Mouse (Mus musculus): ENCODE measurements around the gene Fancc. TPM values are rescaled to one million over a fixed set of nuclear protein-coding genes. Genes with fewer than 3 reads are reported as not detected.

The Fancc gene
- polyA plus RNA-seq, 1 experiment from 2014 or later: 23.7 TPM

- WGBS: 88% methylated on average over 9 of the region's 9 CpGs
- ATAC-seq (ENCODE audit: low FRiP score) (no peak), DNase-seq (ENCODE audit: low spot score, missing footprints) (no peak)
- no peaks in the 10 kb centered on the region for H3K27me3 ChIP-seq (ENCODE audit: control insufficient read depth, insufficient read depth, low read length)
- no peaks in the 10 kb centered on the region for H3K9me3 ChIP-seq (ENCODE audit: control insufficient read depth, low read length)
- H3K4me2 ChIP-seq: no peak overlapping the region
- no peaks in the 10 kb centered on the region for H3K36me3 ChIP-seq (ENCODE audit: control insufficient read depth, insufficient read depth, low read length)
- no peak overlapping the region for H3K4me3 ChIP-seq (ENCODE audit: low read depth, low read length)
- H3K9ac ChIP-seq (ENCODE audit: low read length): no peak overlapping the region
- 0 out of 2 replicates have a peak, but pooled peaks cover 2% of the 10 kb centered on the region for H3K4me1 ChIP-seq (ENCODE audit: control insufficient read depth, insufficient read depth, low read length)
- H3K27ac ChIP-seq (ENCODE audit: low read depth, low read length): no peak overlapping the region
These were observed 251.9 kb downstream of the Fancc start for GRCm38 (mm10) chr13:63245218-63245617.

GRCm38 (mm10) chr13:63244425-63244824, 252.7 kb downstream of the Fancc start:
- WGBS: 72% methylated on average over 3 of the region's 3 CpGs
- no peak overlapping the region for H3K27ac ChIP-seq (ENCODE audit: low read depth, low read length)
- no peaks in the 10 kb centered on the region for H3K27me3 ChIP-seq (ENCODE audit: control insufficient read depth, insufficient read depth, low read length)
- no peak overlapping the region for H3K9ac ChIP-seq (ENCODE audit: low read length)
- ATAC-seq (ENCODE audit: low FRiP score) (no peak), DNase-seq (ENCODE audit: low spot score, missing footprints) (no peak)
- no peak overlapping the region for H3K4me3 ChIP-seq (ENCODE audit: low read depth, low read length)
- no peaks in the 10 kb centered on the region for H3K36me3 ChIP-seq (ENCODE audit: control insufficient read depth, insufficient read depth, low read length)
- H3K9me3 ChIP-seq (ENCODE audit: control insufficient read depth, low read length): no peaks in the 10 kb centered on the region
- H3K4me1 ChIP-seq (ENCODE audit: control insufficient read depth, insufficient read depth, low read length): 0 out of 2 replicates have a peak, but pooled peaks cover 2% of the 10 kb centered on the region
- no peak overlapping the region for H3K4me2 ChIP-seq

GRCm38 (mm10) chr13:63243586-63243985, 253.5 kb downstream of the Fancc start:
- no peaks in the 10 kb centered on the region for H3K9me3 ChIP-seq (ENCODE audit: control insufficient read depth, low read length)
- DNase-seq (ENCODE audit: low spot score, missing footprints): no peak
- 84% methylated on average over 5 of the region's 5 CpGs for WGBS
- H3K4me3 ChIP-seq (ENCODE audit: low read depth, low read length): no peak overlapping the region
- H3K27me3 ChIP-seq (ENCODE audit: control insufficient read depth, insufficient read depth, low read length): no peaks in the 10 kb centered on the region
- H3K27ac ChIP-seq (ENCODE audit: low read depth, low read length): no peak overlapping the region
- 0 out of 2 replicates have a peak, but pooled peaks cover 2% of the 10 kb centered on the region for H3K4me1 ChIP-seq (ENCODE audit: control insufficient read depth, insufficient read depth, low read length)
- no peaks in the 10 kb centered on the region for H3K36me3 ChIP-seq (ENCODE audit: control insufficient read depth, insufficient read depth, low read length)
- H3K4me2 ChIP-seq: no peak overlapping the region
- ATAC-seq (ENCODE audit: low FRiP score): no peak
- H3K9ac ChIP-seq (ENCODE audit: low read length): no peak overlapping the region

- Histone ChIP-seq H3K4me2 (no peak overlapping the region), H3K4me1 (ENCODE audit: control insufficient read depth, insufficient read depth, low read length) (0 out of 2 replicates have a peak, but pooled peaks cover 2% of the 10 kb centered on the region), H3K27me3 (ENCODE audit: control insufficient read depth, insufficient read depth, low read length) (no peaks in the 10 kb centered on the region), H3K9me3 (ENCODE audit: control insufficient read depth, low read length) (no peaks in the 10 kb centered on the region), H3K9ac (ENCODE audit: low read length) (no peak overlapping the region), H3K4me3 (ENCODE audit: low read depth, low read length) (no peak overlapping the region), H3K27ac (ENCODE audit: low read depth, low read length) (no peak overlapping the region), H3K36me3 (ENCODE audit: control insufficient read depth, insufficient read depth, low read length) (no peaks in the 10 kb centered on the region)
- DNase-seq (ENCODE audit: low spot score, missing footprints) (no peak), ATAC-seq (ENCODE audit: low FRiP score) (no peak)
- WGBS: 82% methylated on average over 10 of the region's 10 CpGs
These were observed 254.5 kb downstream of the Fancc start for GRCm38 (mm10) chr13:63242401-63243192.

GRCm38 (mm10) chr13:63241665-63242064, 255.4 kb downstream of the Fancc start:
- no peak for ATAC-seq (ENCODE audit: low FRiP score)
- no peaks in the 10 kb centered on the region for H3K36me3 ChIP-seq (ENCODE audit: control insufficient read depth, insufficient read depth, low read length)
- H3K27ac ChIP-seq (ENCODE audit: low read depth, low read length): no peak overlapping the region
- 89% methylated on average over 3 of the region's 3 CpGs for WGBS
- no peaks in the 10 kb centered on the region for H3K9me3 ChIP-seq (ENCODE audit: control insufficient read depth, low read length)
- DNase-seq (ENCODE audit: low spot score, missing footprints): no peak
- H3K4me3 ChIP-seq (ENCODE audit: low read depth, low read length): no peak overlapping the region
- 0 out of 2 replicates have a peak, but pooled peaks cover 2% of the 10 kb centered on the region for H3K4me1 ChIP-seq (ENCODE audit: control insufficient read depth, insufficient read depth, low read length)
- H3K27me3 ChIP-seq (ENCODE audit: control insufficient read depth, insufficient read depth, low read length): no peaks in the 10 kb centered on the region
- no peak overlapping the region for H3K4me2 ChIP-seq
- H3K9ac ChIP-seq (ENCODE audit: low read length): no peak overlapping the region

GRCm38 (mm10) chr13:63240835-63241234, 256.2 kb downstream of the Fancc start:
- ATAC-seq (ENCODE audit: low FRiP score): no peak
- H3K27me3 ChIP-seq (ENCODE audit: control insufficient read depth, insufficient read depth, low read length): no peaks in the 10 kb centered on the region
- H3K4me3 ChIP-seq (ENCODE audit: low read depth, low read length): no peak overlapping the region
- H3K36me3 ChIP-seq (ENCODE audit: control insufficient read depth, insufficient read depth, low read length): no peaks in the 10 kb centered on the region
- WGBS: 67% methylated on average over 5 of the region's 5 CpGs
- 0 out of 2 replicates have a peak, but pooled peaks cover 2% of the 10 kb centered on the region for H3K4me1 ChIP-seq (ENCODE audit: control insufficient read depth, insufficient read depth, low read length)
- 0 out of 2 replicates have a peak overlapping the region, but pooled peaks have one; percentile 28 for H3K9ac ChIP-seq (ENCODE audit: low read length)
- DNase-seq (ENCODE audit: low spot score, missing footprints): peak; percentile 86
- peak overlapping the region; percentile 93 for H3K4me2 ChIP-seq
- H3K27ac ChIP-seq (ENCODE audit: low read depth, low read length): no peak overlapping the region
- no peaks in the 10 kb centered on the region for H3K9me3 ChIP-seq (ENCODE audit: control insufficient read depth, low read length)

- peak overlapping the region; percentile 93 for H3K4me2 ChIP-seq
- H3K4me1 ChIP-seq (ENCODE audit: control insufficient read depth, insufficient read depth, low read length): 0 out of 2 replicates have a peak, but pooled peaks cover 2% of the 10 kb centered on the region
- no peaks in the 10 kb centered on the region for H3K36me3 ChIP-seq (ENCODE audit: control insufficient read depth, insufficient read depth, low read length)
- no peaks in the 10 kb centered on the region for H3K9me3 ChIP-seq (ENCODE audit: control insufficient read depth, low read length)
- ATAC-seq (ENCODE audit: low FRiP score) (peak; percentile 87), DNase-seq (ENCODE audit: low spot score, missing footprints) (peak; percentile 97)
- WGBS: under 1% methylated on average over 51 of the region's 51 CpGs
- peak overlapping the region; percentile 15; the same call in 1 of the 2 replicates for H3K27ac ChIP-seq (ENCODE audit: low read depth, low read length)
- peak overlapping the region; percentile 61 for H3K4me3 ChIP-seq (ENCODE audit: low read depth, low read length)
- peak overlapping the region; percentile 80 for H3K9ac ChIP-seq (ENCODE audit: low read length)
- no peaks in the 10 kb centered on the region for H3K27me3 ChIP-seq (ENCODE audit: control insufficient read depth, insufficient read depth, low read length)
These were observed 257.0 kb downstream of the Fancc start for GRCm38 (mm10) chr13:63239877-63240671.

GRCm38 (mm10) chr13:63239301-63239804, 257.7 kb downstream of the Fancc start:
- ATAC-seq (ENCODE audit: low FRiP score) (peak; percentile 76), DNase-seq (ENCODE audit: low spot score, missing footprints) (peak; percentile 95)
- Histone ChIP-seq H3K9ac (ENCODE audit: low read length) (peak overlapping the region; percentile 80), H3K4me1 (ENCODE audit: control insufficient read depth, insufficient read depth, low read length) (0 out of 2 replicates have a peak, but pooled peaks cover 2% of the 10 kb centered on the region), H3K4me2 (peak overlapping the region; percentile 93), H3K9me3 (ENCODE audit: control insufficient read depth, low read length) (no peaks in the 10 kb centered on the region), H3K27me3 (ENCODE audit: control insufficient read depth, insufficient read depth, low read length) (no peaks in the 10 kb centered on the region), H3K27ac (ENCODE audit: low read depth, low read length) (peak overlapping the region; percentile 15; the same call in 1 of the 2 replicates), H3K4me3 (ENCODE audit: low read depth, low read length) (peak overlapping the region; percentile 61), H3K36me3 (ENCODE audit: control insufficient read depth, insufficient read depth, low read length) (no peaks in the 10 kb centered on the region)
- 3% methylated on average over 11 of the region's 11 CpGs for WGBS

Measured in midbrain, embryonic 11.5 days (tissue).